Mouse (Mus musculus): Measurements from ENCODE around the gene Vmn1r225. TPM values are rescaled to one million over a fixed set of nuclear protein-coding genes. Genes with fewer than 3 reads are reported as not detected.
"Not testable (repeated sequence)": the region's sequence is repeated elsewhere in the genome, so short reads cannot be mapped to it uniquely, and the experiment has no call there.

Gene Vmn1r225
- polyA plus RNA-seq (2015; fragmentation: Nextera tagmentation; extraction: Ambion mirVana): not detected in 2 replicates

GRCm38 (mm10) chr17:20497858-20498257 is at the start of gene Vmn1r225:
Vmn1r225 (plus strand) TSS chr17:20498158.
- Histone ChIP-seq H3K27ac (ENCODE audit: low read length) (no peak within 1 kb of the TSS), H3K4me1 (replicated peaks; ENCODE audit: control insufficient read depth, insufficient read depth, low read length) (no peaks in the 10 kb centered on the region), H3K4me3 (replicated peaks; ENCODE audit: low read length) (no peak within 1 kb of the TSS), H3K27me3 (replicated peaks; ENCODE audit: control insufficient read depth, insufficient read depth, low read length) (no peaks in the 10 kb centered on the region), H3K36me3 (ENCODE audit: control insufficient read depth, insufficient read depth) (no peaks in the 10 kb centered on the region), H3K9me3 (ENCODE audit: control insufficient read depth, low read length) (peaks cover 3% of the 10 kb centered on the region; the same call in 1 of the 2 replicates), H3K4me2 (ENCODE audit: low read length) (no peak within 1 kb of the TSS), H3K9ac (replicated peaks; ENCODE audit: low read depth, low read length) (no peak within 1 kb of the TSS)
- ATAC-seq: no peak

DNA sequence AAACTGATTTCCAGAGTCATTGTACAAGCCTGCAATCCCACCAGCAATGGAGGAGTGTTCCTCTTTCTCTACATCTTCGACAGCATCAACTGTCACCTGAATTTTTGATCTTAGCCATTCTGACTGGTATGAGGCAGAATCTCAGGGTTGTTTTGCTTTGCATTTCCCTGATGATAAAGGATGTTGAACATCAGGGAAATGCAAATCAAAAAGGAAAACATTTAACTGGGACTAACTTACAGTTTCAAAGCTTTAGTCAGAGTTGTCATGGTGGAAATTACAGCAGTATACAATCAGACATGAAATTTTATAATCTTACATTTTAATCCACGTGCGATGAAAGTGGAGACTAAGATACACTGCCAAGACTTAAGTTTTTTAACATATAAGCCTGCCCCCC is 24.6 kb upstream of the Vmn1r225 start:
- Histone ChIP-seq H3K36me3 (ENCODE audit: control insufficient read depth, insufficient read depth) (no peaks in the 10 kb centered on the region), H3K4me1 (replicated peaks; ENCODE audit: control insufficient read depth, insufficient read depth, low read length) (no peaks in the 10 kb centered on the region), H3K4me3 (replicated peaks; ENCODE audit: low read length) (no peak overlapping the region), H3K9me3 (ENCODE audit: control insufficient read depth, low read length) (peaks cover 7% of the 10 kb centered on the region; the same call in 1 of the 2 replicates), H3K9ac (replicated peaks; ENCODE audit: low read depth, low read length) (no peak overlapping the region), H3K27me3 (replicated peaks; ENCODE audit: control insufficient read depth, insufficient read depth, low read length) (no peaks in the 10 kb centered on the region), H3K27ac (ENCODE audit: low read length) (no peak overlapping the region), H3K4me2 (ENCODE audit: low read length) (no peak overlapping the region)
- 77% methylated on average over 3 of the region's 3 CpGs for WGBS
- ATAC-seq: no peak

DNA sequence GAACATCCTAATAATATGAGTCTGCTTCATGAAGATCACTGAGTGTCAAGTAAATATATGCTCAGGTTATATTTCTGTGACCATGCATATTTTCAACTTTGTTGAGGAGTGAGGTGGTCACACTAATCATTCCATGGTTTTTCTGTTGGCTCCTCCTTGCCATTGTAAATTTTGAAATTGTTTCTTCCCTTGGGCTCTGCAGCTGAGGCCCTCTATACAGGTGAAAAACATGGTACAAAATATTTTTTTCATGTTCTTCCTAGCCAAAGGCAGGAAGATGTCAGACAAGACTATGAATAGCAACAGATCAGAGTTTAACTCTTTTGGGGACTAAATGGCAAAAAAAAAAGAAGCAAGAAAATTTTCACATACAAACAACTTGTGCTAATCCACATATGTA is 16.7 kb upstream of the Vmn1r225 start, which contains the start of gene Vmn2r108:
Gene Vmn2r108, minus strand, starts transcription at position 101 of the 400 bp plus-strand sequence.
- no peaks in the 10 kb centered on the region for H3K27me3 ChIP-seq (replicated peaks; ENCODE audit: control insufficient read depth, insufficient read depth, low read length)
- no peaks in the 10 kb centered on the region for H3K36me3 ChIP-seq (ENCODE audit: control insufficient read depth, insufficient read depth)
- no peak within 1 kb of the TSS for H3K27ac ChIP-seq (ENCODE audit: low read length)
- no peak for ATAC-seq
- H3K4me3 ChIP-seq (replicated peaks; ENCODE audit: low read length): no peak within 1 kb of the TSS
- H3K4me2 ChIP-seq (ENCODE audit: low read length): no peak within 1 kb of the TSS
- H3K9me3 ChIP-seq (ENCODE audit: control insufficient read depth, low read length): 0 out of 2 replicates have a peak, but pooled peaks cover 2% of the 10 kb centered on the region
- H3K4me1 ChIP-seq (replicated peaks; ENCODE audit: control insufficient read depth, insufficient read depth, low read length): no peaks in the 10 kb centered on the region
- H3K9ac ChIP-seq (replicated peaks; ENCODE audit: low read depth, low read length): no peak within 1 kb of the TSS

DNA sequence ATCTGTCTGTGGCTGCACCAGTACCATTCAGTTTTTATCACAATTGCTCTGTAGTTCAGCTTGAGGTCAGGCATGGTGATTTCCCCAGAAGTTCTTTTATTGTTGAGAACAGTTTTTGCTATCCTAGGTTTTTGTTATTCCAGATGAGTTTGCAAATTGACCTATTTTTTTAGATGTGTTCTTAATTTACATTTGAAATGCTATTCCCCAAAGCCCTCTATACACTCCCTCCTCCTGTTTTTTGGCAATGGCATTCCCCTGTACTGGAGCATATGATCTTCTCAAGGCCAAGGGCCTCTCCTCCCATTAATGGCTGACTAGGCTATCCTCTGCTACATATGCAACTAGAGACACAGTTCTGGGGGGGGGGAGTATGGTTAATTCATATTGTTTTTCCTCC is 10.3 kb downstream of the Vmn1r225 start:
- not testable (repeated sequence) for H3K4me3 ChIP-seq (replicated peaks; ENCODE audit: low read length); H3K36me3 ChIP-seq (ENCODE audit: control insufficient read depth, insufficient read depth); ATAC-seq; H3K4me1 ChIP-seq (replicated peaks; ENCODE audit: control insufficient read depth, insufficient read depth, low read length); H3K27me3 ChIP-seq (replicated peaks; ENCODE audit: control insufficient read depth, insufficient read depth, low read length); H3K27ac ChIP-seq (ENCODE audit: low read length); H3K9me3 ChIP-seq (ENCODE audit: control insufficient read depth, low read length); H3K4me2 ChIP-seq (ENCODE audit: low read length); H3K9ac ChIP-seq (replicated peaks; ENCODE audit: low read depth, low read length)

Other genes with a start within 250 kb of the Vmn1r225 start
- not detected in 2 replicates for gene Vmn2r106, start 212.6 kb upstream of the Vmn1r225 start, polyA plus RNA-seq (2015; fragmentation: Nextera tagmentation; extraction: Ambion mirVana)
- not detected in 2 replicates for gene Vmn2r107, start 152.9 kb upstream of the Vmn1r225 start, polyA plus RNA-seq (2015; fragmentation: Nextera tagmentation; extraction: Ambion mirVana)
- not detected in 2 replicates for gene Vmn1r224, start 84.0 kb upstream of the Vmn1r225 start, polyA plus RNA-seq (2015; fragmentation: Nextera tagmentation; extraction: Ambion mirVana)
- gene Vmn2r108, start 16.8 kb upstream of the Vmn1r225 start, polyA plus RNA-seq (2015; fragmentation: Nextera tagmentation; extraction: Ambion mirVana): not detected in 2 replicates
- gene Vmn2r109, start 66.6 kb downstream of the Vmn1r225 start, polyA plus RNA-seq (2015; fragmentation: Nextera tagmentation; extraction: Ambion mirVana): not detected in 2 replicates
- gene Vmn2r110, start 98.3 kb downstream of the Vmn1r225 start, polyA plus RNA-seq (2015; fragmentation: Nextera tagmentation; extraction: Ambion mirVana): 0.04 TPM in 2 replicates
- gene Fpr-rs3, start 126.7 kb downstream of the Vmn1r225 start, polyA plus RNA-seq (2015; fragmentation: Nextera tagmentation; extraction: Ambion mirVana): not detected in 2 replicates
- not detected in 2 replicates for gene Vmn1r226, start 184.7 kb downstream of the Vmn1r225 start, polyA plus RNA-seq (2015; fragmentation: Nextera tagmentation; extraction: Ambion mirVana)
- gene Vmn1r227, start 231.7 kb downstream of the Vmn1r225 start, polyA plus RNA-seq (2015; fragmentation: Nextera tagmentation; extraction: Ambion mirVana): not detected in 2 replicates

Data from forebrain, embryonic 16.5 days (tissue).